In the genomic region with DNA sequence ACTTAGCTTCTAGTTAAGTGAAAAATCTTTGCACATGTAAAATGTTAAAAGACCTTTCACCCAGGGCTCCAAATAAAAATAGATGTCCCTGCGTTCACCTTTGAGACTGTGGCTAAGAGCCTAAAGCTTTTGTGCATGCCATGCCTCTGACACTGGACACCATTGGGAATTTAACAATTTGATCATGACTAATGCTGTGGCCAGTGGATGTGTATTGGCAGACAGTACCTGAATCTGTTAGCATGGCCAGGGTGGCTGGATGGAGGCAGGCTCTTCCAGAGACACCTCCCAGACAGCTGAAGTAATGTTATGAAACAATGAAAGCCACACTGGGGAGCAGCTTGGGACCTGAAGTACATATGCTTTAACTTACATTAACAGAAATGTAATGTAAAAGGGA, we compare ENCODE assay signal across 23 mouse cellular contexts. TPM values are rescaled to one million over a fixed set of nuclear protein-coding genes. Genes with fewer than 3 reads are reported as not detected.
"Had no signal": no experiment of that assay in that cellular context is flagged by ENCODE, and none has a peak within 500 bp of the region (broad histone marks: within the 10 kb centered on the region; RNA-seq: fewer than 3 reads in every experiment).

No protein-coding gene starts in this region.

- H3K4me2 ChIP-seq: lung, embryonic 14.5 days; midbrain, embryonic 13.5 days; neural tube, embryonic 13.5 days had no signal

- H3K4me3 ChIP-seq: midbrain, embryonic 10.5 days; midbrain, embryonic 13.5 days; myocyte; neural tube, embryonic 13.5 days had no signal

- H3K9ac ChIP-seq: liver, embryonic 14.5 days; lung, embryonic 14.5 days; midbrain, embryonic 13.5 days; neural tube, embryonic 13.5 days had no signal

- ATAC-seq: midbrain, embryonic 13.5 days; midbrain, embryonic 16.5 days had no signal

- H3K36me3 ChIP-seq: midbrain, embryonic 10.5 days; midbrain, embryonic 13.5 days; neural tube, embryonic 13.5 days had no signal

- H3K27ac ChIP-seq: liver, embryonic 14.5 days; midbrain, embryonic 10.5 days; midbrain, embryonic 13.5 days; neural tube, embryonic 13.5 days had no signal

- H3K9me3 ChIP-seq: midbrain, embryonic 10.5 days; midbrain, embryonic 13.5 days; neural tube, embryonic 13.5 days had no signal

- DNase-seq: lung, adult 18-20 months; lung, embryonic 14.5 days; lung, postnatal 10 days; lung, postnatal 4 days; right cerebral cortex, postnatal 14 days; right cerebral cortex, postnatal 4 days; spleen, adult 18-20 months; thymus, adult 18-20 months; thymus, postnatal 25 days; thymus, postnatal 4 days had no signal

RNA-seq across cellular contexts. Expression of gene Pou4f2, which starts 6.3 kb away (rescaled TPM):
- polyA plus RNA-seq: liver, embryonic 14.5 days; liver, embryonic 16.5 days; lung, embryonic 14.5 days; lung, embryonic 16.5 days; myocyte; small intestine, adult 2 months; stomach, embryonic 14.5 days; stomach, embryonic 16.5 days; thymus, postnatal 0 days; urinary bladder, adult 2 months had no signal
